Comparison of ENCODE assay signal across 8 mouse cellular contexts in the genomic region with DNA sequence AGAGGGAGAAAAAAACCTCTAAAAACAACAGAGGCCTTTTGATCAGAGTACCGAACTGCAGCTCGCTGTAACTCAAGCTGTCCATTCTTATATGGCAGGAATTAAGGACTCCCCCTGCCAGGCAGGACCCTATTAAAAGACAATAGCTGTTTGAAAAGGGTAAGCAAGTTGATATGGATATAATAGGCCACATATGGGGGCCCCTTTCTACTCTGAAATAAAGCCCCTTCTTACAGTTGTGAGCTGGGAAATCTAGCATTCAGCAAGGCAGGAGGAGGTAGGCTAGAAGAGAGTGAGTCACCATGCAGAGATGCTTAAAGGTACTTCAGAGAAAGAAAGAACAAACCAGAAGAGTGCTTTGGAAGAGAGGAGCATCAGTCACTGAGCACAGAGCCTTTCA. TPM values are rescaled to one million over a fixed set of nuclear protein-coding genes. Genes with fewer than 3 reads are reported as not detected.
DNase-seq lines count a peak whose midpoint lies in the region; ATAC-seq and TF ChIP-seq lines count a peak whose summit lies in the region.
"Had no signal": no experiment of that assay in that cellular context is flagged by ENCODE, and none has a peak within 500 bp of the region (broad histone marks: within the 10 kb centered on the region; RNA-seq: fewer than 3 reads in every experiment).

No protein-coding gene starts in this region.

- H3K4me1 ChIP-seq in lung, postnatal 0 days (ENCODE audit: insufficient read depth, low read depth, low read length) = no peaks in the 10 kb centered on the region
- peaks cover 43% of the 10 kb centered on the region for H3K4me1 ChIP-seq in forebrain, embryonic 10.5 days
- peaks cover 8% of the 10 kb centered on the region for H3K4me1 ChIP-seq in hindbrain, embryonic 16.5 days (ENCODE audit: control insufficient read depth, insufficient read depth, low read depth, low read length)
- H3K4me1 ChIP-seq in neural tube, embryonic 15.5 days = peaks cover 8% of the 10 kb centered on the region; the same call in 1 of the 2 replicates

- no peaks in the 10 kb centered on the region for H3K9me3 ChIP-seq in lung, postnatal 0 days (ENCODE audit: low read length)
- H3K9me3 ChIP-seq in forebrain, embryonic 10.5 days = no peaks in the 10 kb centered on the region
- no peaks in the 10 kb centered on the region for H3K9me3 ChIP-seq in hindbrain, embryonic 16.5 days (ENCODE audit: control insufficient read depth, low read length)
- H3K9me3 ChIP-seq in neural tube, embryonic 15.5 days (replicated peaks) = no peaks in the 10 kb centered on the region
- H3K9me3 ChIP-seq: liver, embryonic 15.5 days had no signal

- no peak overlapping the region for H3K4me3 ChIP-seq in lung, postnatal 0 days (ENCODE audit: low read depth, low read length)
- no peak overlapping the region for H3K4me3 ChIP-seq in forebrain, embryonic 10.5 days
- no peak overlapping the region for H3K4me3 ChIP-seq in hindbrain, embryonic 16.5 days (ENCODE audit: low read length)
- H3K4me3 ChIP-seq in neural tube, embryonic 15.5 days (replicated peaks) = no peak overlapping the region
- H3K4me3 ChIP-seq: liver, embryonic 15.5 days had no signal

- no peak overlapping the region for H3K4me2 ChIP-seq in lung, postnatal 0 days (replicated peaks; ENCODE audit: low read depth, low read length)
- no peak overlapping the region for H3K4me2 ChIP-seq in hindbrain, embryonic 16.5 days (ENCODE audit: low read length)
- H3K4me2 ChIP-seq in neural tube, embryonic 15.5 days = no peak overlapping the region
- H3K4me2 ChIP-seq: liver, embryonic 15.5 days had no signal

- H3K36me3 ChIP-seq in lung, postnatal 0 days (ENCODE audit: insufficient read depth, low read length) = no peaks in the 10 kb centered on the region
- no peaks in the 10 kb centered on the region for H3K36me3 ChIP-seq in forebrain, embryonic 10.5 days (replicated peaks)
- H3K36me3 ChIP-seq in hindbrain, embryonic 16.5 days (ENCODE audit: control insufficient read depth, insufficient read depth, low read length) = no peaks in the 10 kb centered on the region
- no peaks in the 10 kb centered on the region for H3K36me3 ChIP-seq in neural tube, embryonic 15.5 days
- H3K36me3 ChIP-seq: liver, embryonic 15.5 days had no signal

- TF ChIP-seq EP300 in lung, postnatal 0 days (IDR thresholded peaks at IDR 0.05) = no peak

- no peak for TF ChIP-seq CTCF in lung, postnatal 0 days (IDR thresholded peaks at IDR 0.05)

- H3K27ac ChIP-seq in lung, postnatal 0 days (ENCODE audit: low read length) = 0 out of 2 replicates have a peak overlapping the region, but pooled peaks have one; percentile 10
- peak overlapping the region; percentile 79 for H3K27ac ChIP-seq in forebrain, embryonic 10.5 days
- H3K27ac ChIP-seq in hindbrain, embryonic 16.5 days (ENCODE audit: low read depth, low read length) = peak overlapping the region; percentile 54; the same call in 1 of the 2 replicates
- peak overlapping the region; percentile 34; the same call in 1 of the 2 replicates for H3K27ac ChIP-seq in neural tube, embryonic 15.5 days (replicated peaks)
- H3K27ac ChIP-seq: liver, embryonic 15.5 days had no signal

- DNase-seq in lung, postnatal 0 days (ENCODE audit: low spot score) = peak; percentile 72
- DNase-seq in lung, postnatal 14 days = no peak
- peak; percentile 42 for DNase-seq in forebrain, embryonic 10.5 days (ENCODE audit: extremely low spot score, low spot score)
- DNase-seq in left cerebral cortex, adult 11 months (ENCODE audit: low spot score) = no peak
- no peak for DNase-seq in gastrocnemius, adult 18-20 months (ENCODE audit: low spot score)

- WGBS in lung, postnatal 0 days = 68% methylated on average over 2 of the region's 2 CpGs
- 2% methylated on average over 2 of the region's 2 CpGs for WGBS in forebrain, embryonic 10.5 days
- 12% methylated on average over 2 of the region's 2 CpGs for WGBS in hindbrain, embryonic 16.5 days
- WGBS in neural tube, embryonic 15.5 days = 8% methylated on average over 2 of the region's 2 CpGs

- H3K9ac ChIP-seq in lung, postnatal 0 days (replicated peaks; ENCODE audit: low read depth) = no peak overlapping the region
- H3K9ac ChIP-seq in hindbrain, embryonic 16.5 days (ENCODE audit: low read depth, low read length) = no peak overlapping the region
- H3K9ac ChIP-seq in neural tube, embryonic 15.5 days (replicated peaks) = no peak overlapping the region
- H3K9ac ChIP-seq: liver, embryonic 15.5 days had no signal

- H3K27me3 ChIP-seq in lung, postnatal 0 days (replicated peaks; ENCODE audit: insufficient read depth, low read length) = no peaks in the 10 kb centered on the region
- H3K27me3 ChIP-seq in forebrain, embryonic 10.5 days (ENCODE audit: poor library complexity, severe bottlenecking) = peaks cover 66% of the 10 kb centered on the region
- H3K27me3 ChIP-seq in hindbrain, embryonic 16.5 days (replicated peaks; ENCODE audit: control insufficient read depth, insufficient read depth, low read length) = no peaks in the 10 kb centered on the region
- H3K27me3 ChIP-seq in neural tube, embryonic 15.5 days (replicated peaks) = no peaks in the 10 kb centered on the region
- H3K27me3 ChIP-seq: liver, embryonic 15.5 days had no signal

- peak; percentile 76 for ATAC-seq in lung, postnatal 0 days
- ATAC-seq in hindbrain, embryonic 16.5 days = no peak
- ATAC-seq in neural tube, embryonic 15.5 days (ENCODE audit: low FRiP score) = no peak

RNA-seq across cellular contexts. Expression of a gene that starts 44.8 kb away (rescaled TPM):
- 27.0 and 38.9 TPM in 2 replicates for polyA plus RNA-seq in lung, postnatal 0 days (2015; fragmentation: Nextera tagmentation; extraction: Ambion mirVana)
- 95.7 and 100 TPM in 2 replicates for polyA plus RNA-seq in forebrain, embryonic 10.5 days (2016; fragmentation: Nextera tagmentation; extraction: Ambion mirVana)
- polyA plus RNA-seq in hindbrain, embryonic 16.5 days (2015; fragmentation: Nextera tagmentation; extraction: Ambion mirVana) = 161 and 163 TPM in 2 replicates
- polyA plus RNA-seq in neural tube, embryonic 15.5 days (2015; fragmentation: Nextera tagmentation; extraction: Ambion mirVana) = 133 and 141 TPM in 2 replicates
- 10 to 100 TPM; 14.4 to 21.7 TPM for total RNA-seq in gastrocnemius, adult 18-20 months (2021)

RNA-seq across cellular contexts. Expression of a gene that starts 57.6 kb away (rescaled TPM):
- 18.9 TPM in 2 replicates for polyA plus RNA-seq in lung, postnatal 0 days (2015; fragmentation: Nextera tagmentation; extraction: Ambion mirVana)
- 10.6 and 11.3 TPM in 2 replicates for polyA plus RNA-seq in forebrain, embryonic 10.5 days (2016; fragmentation: Nextera tagmentation; extraction: Ambion mirVana)
- 4.5 and 5.3 TPM in 2 replicates for polyA plus RNA-seq in hindbrain, embryonic 16.5 days (2015; fragmentation: Nextera tagmentation; extraction: Ambion mirVana)
- polyA plus RNA-seq in neural tube, embryonic 15.5 days (2015; fragmentation: Nextera tagmentation; extraction: Ambion mirVana) = 6.8 and 7.3 TPM in 2 replicates
- total RNA-seq in gastrocnemius, adult 18-20 months (2021) = 1 to 10 TPM; 8.8 to 9.6 TPM

Comparison
In these comparisons a context has a peak if more than half of its experiments do, and no peak if none do; other contexts are left out.
1. DNase-seq: peak in lung, postnatal 0 days (single experiment) and forebrain, embryonic 10.5 days (single experiment); none in lung, postnatal 14 days (single experiment), left cerebral cortex, adult 11 months (single experiment) and gastrocnemius, adult 18-20 months (single experiment).
2. H3K27ac ChIP-seq: peak in every context shown above with its lines; median percentile 79 in forebrain, embryonic 10.5 days; 54 in hindbrain, embryonic 16.5 days; 34 in neural tube, embryonic 15.5 days; 10 in lung, postnatal 0 days.